Mouse (Mus musculus): ENCODE data around the gene Pde6g. TPM values are rescaled to one million over a fixed set of nuclear protein-coding genes. Genes with fewer than 3 reads are reported as not detected.

The Pde6g gene
- polyA plus RNA-seq, 1 experiment from 2014 or later: 0.32 TPM

DNA sequence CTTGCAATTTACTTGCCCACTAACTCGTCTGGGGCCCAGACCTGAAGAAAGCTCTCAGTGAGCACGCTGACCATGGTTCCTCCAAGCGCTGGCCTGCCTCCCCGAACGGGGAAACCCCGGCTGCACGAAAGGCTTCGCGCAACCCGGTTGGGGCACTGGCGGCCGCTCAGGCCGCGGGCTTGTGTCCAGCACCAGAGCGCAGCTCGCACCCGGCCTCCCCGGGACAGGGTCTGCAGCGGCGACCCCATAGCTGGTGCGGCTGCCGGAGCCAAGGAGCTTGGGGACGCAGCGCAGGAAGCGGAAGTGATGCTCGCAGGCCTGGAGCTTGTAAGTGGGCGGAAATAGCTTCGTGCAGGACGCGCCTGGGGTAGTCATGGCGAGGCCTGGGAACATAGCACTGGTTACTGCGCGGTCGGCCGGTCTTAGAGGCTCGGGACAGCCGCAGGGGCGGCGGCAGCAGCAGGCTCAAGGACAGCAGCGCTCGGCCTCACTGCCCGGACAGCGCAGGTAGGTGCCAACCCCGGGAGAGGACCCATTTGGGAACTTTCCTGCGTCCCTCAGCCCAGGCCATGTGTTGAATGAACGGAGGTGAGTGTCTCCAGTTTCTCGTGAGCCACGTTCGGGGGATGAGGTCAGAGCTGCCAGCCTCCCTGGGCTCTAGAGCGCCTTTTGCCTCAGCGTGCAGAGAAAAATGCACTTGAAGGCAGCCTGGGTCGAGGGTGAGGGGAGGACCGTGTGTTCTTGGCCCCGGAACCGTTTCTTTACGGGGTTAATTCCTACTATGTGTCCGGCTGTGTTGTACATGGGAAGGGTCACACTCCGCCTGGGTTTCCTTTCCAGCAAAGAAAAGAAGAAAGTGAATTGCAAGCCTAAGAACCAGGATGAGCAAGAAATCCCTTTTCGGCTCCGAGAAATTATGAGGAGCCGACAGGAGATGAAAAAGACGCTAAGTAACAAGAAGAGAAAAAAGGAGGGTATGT is 4.8 kb upstream of the Pde6g start, which contains the start of the genes Oxld1 and Ccdc137:
Gene Oxld1 (minus strand): TSS at position 297 of the 980 bp plus-strand sequence.
Gene Ccdc137 (plus strand): TSS at position 344 of the 980 bp plus-strand sequence.
- no peaks in the 10 kb centered on the region for H3K9me3 ChIP-seq (ENCODE audit: control insufficient read depth, low read length)
- H3K4me2 ChIP-seq (ENCODE audit: low read length): peak within 1 kb of the TSS; percentile 98
- no peaks in the 10 kb centered on the region for H3K27me3 ChIP-seq (replicated peaks; ENCODE audit: control insufficient read depth, insufficient read depth, low read length)
- peak within 1 kb of the TSS; percentile 97 for H3K4me3 ChIP-seq (replicated peaks; ENCODE audit: low read length)
- ATAC-seq: peak; percentile 96
- H3K9ac ChIP-seq (replicated peaks; ENCODE audit: low read depth, low read length): peak within 1 kb of the TSS; percentile 99
- peak within 1 kb of the TSS; percentile 80 for H3K27ac ChIP-seq (ENCODE audit: low read length)
- H3K4me1 ChIP-seq (replicated peaks; ENCODE audit: control insufficient read depth, insufficient read depth, low read length): peaks cover 22% of the 10 kb centered on the region
- H3K36me3 ChIP-seq (ENCODE audit: control insufficient read depth, insufficient read depth): peaks cover 10% of the 10 kb centered on the region
- 5% methylated on average over 62 of the region's 62 CpGs for WGBS

DNA sequence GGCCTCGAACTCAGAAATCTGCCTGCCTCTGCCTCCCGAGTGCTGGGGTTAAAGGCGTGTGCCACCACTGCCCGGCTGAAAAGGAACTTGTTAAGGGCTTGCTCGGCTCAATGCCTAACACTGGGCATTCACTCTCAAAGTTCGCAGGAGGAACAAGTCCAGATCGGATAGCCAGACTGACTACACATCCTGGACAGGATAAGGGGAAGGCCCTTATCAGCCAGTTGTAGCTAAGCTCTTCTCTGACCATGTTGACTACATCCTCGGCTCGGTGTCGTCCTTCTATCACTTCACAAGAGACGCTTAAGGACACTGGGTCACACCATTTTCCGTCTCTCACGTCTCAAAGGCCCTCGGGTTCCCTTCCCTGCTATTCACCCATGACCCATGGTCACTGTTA is 4.1 kb upstream of the Pde6g start:
- Histone ChIP-seq H3K9me3 (ENCODE audit: control insufficient read depth, low read length) (no peaks in the 10 kb centered on the region), H3K4me2 (ENCODE audit: low read length) (peak overlapping the region; percentile 98), H3K4me1 (replicated peaks; ENCODE audit: control insufficient read depth, insufficient read depth, low read length) (peaks cover 22% of the 10 kb centered on the region), H3K27ac (ENCODE audit: low read length) (peak overlapping the region; percentile 80), H3K36me3 (ENCODE audit: control insufficient read depth, insufficient read depth) (peaks cover 8% of the 10 kb centered on the region), H3K4me3 (replicated peaks; ENCODE audit: low read length) (peak overlapping the region; percentile 97), H3K27me3 (replicated peaks; ENCODE audit: control insufficient read depth, insufficient read depth, low read length) (no peaks in the 10 kb centered on the region), H3K9ac (replicated peaks; ENCODE audit: low read depth, low read length) (peak overlapping the region; percentile 99)
- WGBS: 36% methylated on average over 14 of the region's 14 CpGs
- ATAC-seq: no peak

DNA sequence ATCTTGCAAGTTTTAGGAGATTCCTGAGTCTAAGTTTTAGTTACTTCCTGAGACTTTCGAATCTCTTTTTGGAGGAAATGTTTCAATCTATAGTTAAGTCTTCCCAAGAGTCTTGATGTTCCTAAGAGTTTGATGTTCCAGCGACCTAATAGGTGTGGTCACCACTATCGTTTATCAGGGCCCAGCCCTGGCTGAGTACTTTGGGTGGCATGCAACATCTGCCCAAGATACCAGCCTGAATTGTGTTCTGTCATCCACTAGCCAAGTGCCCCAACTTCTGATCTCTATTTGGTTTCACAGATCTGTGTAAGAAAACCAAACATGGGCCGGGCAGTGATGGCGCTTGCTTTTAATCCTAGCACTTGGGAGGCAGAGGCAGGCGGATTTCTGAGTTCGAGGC is 2.1 kb upstream of the Pde6g start:
- H3K36me3 ChIP-seq (ENCODE audit: control insufficient read depth, insufficient read depth): no peaks in the 10 kb centered on the region
- 96% methylated on average over 7 of the region's 7 CpGs for WGBS
- no peak overlapping the region for H3K27ac ChIP-seq (ENCODE audit: low read length)
- H3K27me3 ChIP-seq (replicated peaks; ENCODE audit: control insufficient read depth, insufficient read depth, low read length): no peaks in the 10 kb centered on the region
- no peak overlapping the region for H3K4me3 ChIP-seq (replicated peaks; ENCODE audit: low read length)
- no peaks in the 10 kb centered on the region for H3K9me3 ChIP-seq (ENCODE audit: control insufficient read depth, low read length)
- H3K4me2 ChIP-seq (ENCODE audit: low read length): no peak overlapping the region
- no peak overlapping the region for H3K9ac ChIP-seq (replicated peaks; ENCODE audit: low read depth, low read length)
- ATAC-seq: no peak
- peaks cover 22% of the 10 kb centered on the region for H3K4me1 ChIP-seq (replicated peaks; ENCODE audit: control insufficient read depth, insufficient read depth, low read length)

DNA sequence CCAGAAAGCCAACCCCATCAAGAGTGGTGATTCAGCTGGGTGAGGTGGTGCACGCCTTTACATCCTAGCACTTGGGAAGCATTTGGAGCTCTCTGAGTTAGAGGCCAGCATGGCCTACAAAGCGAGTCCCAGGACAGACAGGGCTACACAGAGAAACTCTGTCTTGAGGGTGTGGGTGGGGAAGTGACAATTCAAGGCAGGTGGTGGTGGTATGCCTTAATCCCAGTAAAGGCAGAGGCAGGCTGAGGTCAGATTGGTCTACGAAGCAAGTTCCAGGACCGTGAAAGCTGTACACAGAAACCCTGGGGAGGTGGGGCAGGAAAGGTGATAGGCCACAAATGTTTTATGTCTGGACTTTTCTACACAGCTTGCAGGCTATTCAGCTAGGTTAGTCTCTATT is 1.7 kb upstream of the Pde6g start:
- Histone ChIP-seq H3K9ac (replicated peaks; ENCODE audit: low read depth, low read length) (no peak overlapping the region), H3K27me3 (replicated peaks; ENCODE audit: control insufficient read depth, insufficient read depth, low read length) (no peaks in the 10 kb centered on the region), H3K4me1 (replicated peaks; ENCODE audit: control insufficient read depth, insufficient read depth, low read length) (peaks cover 22% of the 10 kb centered on the region), H3K27ac (ENCODE audit: low read length) (no peak overlapping the region), H3K36me3 (ENCODE audit: control insufficient read depth, insufficient read depth) (no peaks in the 10 kb centered on the region), H3K4me3 (replicated peaks; ENCODE audit: low read length) (no peak overlapping the region), H3K4me2 (ENCODE audit: low read length) (no peak overlapping the region), H3K9me3 (ENCODE audit: control insufficient read depth, low read length) (no peaks in the 10 kb centered on the region)
- no peak for ATAC-seq
- 95% methylated on average over 4 of the region's 4 CpGs for WGBS

DNA sequence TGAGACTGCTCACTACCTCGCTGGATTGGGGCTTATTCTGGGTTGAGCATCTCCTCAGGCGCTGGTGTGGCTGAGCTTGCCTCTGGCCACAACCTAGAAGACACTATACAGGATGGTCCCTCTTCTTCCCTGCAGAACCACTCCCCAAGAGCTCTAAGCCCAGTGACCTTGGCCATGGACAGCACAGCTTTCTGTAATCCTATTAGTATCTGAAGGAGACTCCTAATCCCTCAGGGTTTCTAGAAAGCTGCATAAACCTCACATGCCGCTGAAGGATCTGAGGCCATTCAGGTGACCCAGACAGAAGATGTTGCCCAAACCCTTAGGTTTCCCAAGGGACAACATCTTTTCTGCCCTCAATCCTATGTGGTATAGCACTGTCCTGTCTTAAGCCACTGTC is 1.1 kb downstream of the Pde6g start:
- H3K27ac ChIP-seq (ENCODE audit: low read length): no peak overlapping the region
- H3K4me1 ChIP-seq (replicated peaks; ENCODE audit: control insufficient read depth, insufficient read depth, low read length): peaks cover 6% of the 10 kb centered on the region
- H3K9me3 ChIP-seq (ENCODE audit: control insufficient read depth, low read length): no peaks in the 10 kb centered on the region
- H3K4me3 ChIP-seq (replicated peaks; ENCODE audit: low read length): no peak overlapping the region
- H3K9ac ChIP-seq (replicated peaks; ENCODE audit: low read depth, low read length): no peak overlapping the region
- H3K4me2 ChIP-seq (ENCODE audit: low read length): no peak overlapping the region
- no peaks in the 10 kb centered on the region for H3K36me3 ChIP-seq (ENCODE audit: control insufficient read depth, insufficient read depth)
- H3K27me3 ChIP-seq (replicated peaks; ENCODE audit: control insufficient read depth, insufficient read depth, low read length): no peaks in the 10 kb centered on the region
- no peak for ATAC-seq
- WGBS: 58% methylated on average over 3 of the region's 3 CpGs

DNA sequence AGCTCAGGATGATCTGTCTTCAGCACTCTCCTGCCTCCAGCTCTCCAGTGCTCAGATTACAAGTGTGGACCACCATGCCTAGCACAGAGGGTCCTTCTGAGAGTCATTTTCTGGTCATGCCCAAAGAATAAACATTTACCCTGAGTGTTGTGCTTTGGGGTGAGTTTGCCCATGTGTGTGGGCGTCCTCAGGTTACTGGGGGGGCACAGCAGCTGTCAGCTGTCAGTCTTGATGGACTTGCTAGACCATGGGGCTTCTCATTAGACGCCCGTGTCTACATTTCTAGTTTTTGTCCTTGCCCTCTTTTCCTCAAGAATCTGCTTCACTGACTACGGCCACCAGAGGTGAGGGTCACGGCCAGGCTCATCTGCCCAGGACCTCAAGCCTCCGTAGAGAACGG is 6.1 kb downstream of the Pde6g start:
- ATAC-seq: no peak
- H3K4me2 ChIP-seq (ENCODE audit: low read length): no peak overlapping the region
- no peak overlapping the region for H3K4me3 ChIP-seq (replicated peaks; ENCODE audit: low read length)
- no peaks in the 10 kb centered on the region for H3K27me3 ChIP-seq (replicated peaks; ENCODE audit: control insufficient read depth, insufficient read depth, low read length)
- H3K27ac ChIP-seq (ENCODE audit: low read length): no peak overlapping the region
- H3K9me3 ChIP-seq (ENCODE audit: control insufficient read depth, low read length): no peaks in the 10 kb centered on the region
- H3K9ac ChIP-seq (replicated peaks; ENCODE audit: low read depth, low read length): no peak overlapping the region
- WGBS: 83% methylated on average over 7 of the region's 7 CpGs
- no peaks in the 10 kb centered on the region for H3K36me3 ChIP-seq (ENCODE audit: control insufficient read depth, insufficient read depth)
- H3K4me1 ChIP-seq (replicated peaks; ENCODE audit: control insufficient read depth, insufficient read depth, low read length): no peaks in the 10 kb centered on the region

DNA sequence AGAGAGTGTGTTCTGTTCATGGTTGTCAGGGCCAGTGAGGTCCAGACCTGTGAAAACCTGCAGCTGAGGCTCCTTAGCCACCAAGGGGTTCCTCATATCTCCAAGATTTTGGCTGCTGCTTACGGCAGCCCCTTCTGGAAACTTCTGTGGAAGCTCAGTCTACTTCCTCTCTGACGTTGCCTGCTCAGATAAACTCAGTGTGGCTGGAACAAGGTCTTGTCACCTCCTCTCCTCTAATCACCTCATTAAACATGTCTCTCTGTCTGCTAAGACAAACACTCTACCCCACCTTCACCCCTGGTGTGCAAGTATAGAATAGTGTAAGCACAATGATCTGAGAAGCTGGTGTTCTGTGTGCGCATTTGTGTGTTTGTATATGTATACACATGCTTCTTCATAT is 7.8 kb downstream of the Pde6g start:
- Histone ChIP-seq H3K4me2 (ENCODE audit: low read length) (no peak overlapping the region), H3K4me3 (replicated peaks; ENCODE audit: low read length) (no peak overlapping the region), H3K9ac (replicated peaks; ENCODE audit: low read depth, low read length) (no peak overlapping the region), H3K27ac (ENCODE audit: low read length) (no peak overlapping the region), H3K9me3 (ENCODE audit: control insufficient read depth, low read length) (no peaks in the 10 kb centered on the region), H3K27me3 (replicated peaks; ENCODE audit: control insufficient read depth, insufficient read depth, low read length) (no peaks in the 10 kb centered on the region), H3K36me3 (ENCODE audit: control insufficient read depth, insufficient read depth) (no peaks in the 10 kb centered on the region), H3K4me1 (replicated peaks; ENCODE audit: control insufficient read depth, insufficient read depth, low read length) (no peaks in the 10 kb centered on the region)
- 72% methylated on average over 3 of the region's 3 CpGs for WGBS
- ATAC-seq: no peak

DNA sequence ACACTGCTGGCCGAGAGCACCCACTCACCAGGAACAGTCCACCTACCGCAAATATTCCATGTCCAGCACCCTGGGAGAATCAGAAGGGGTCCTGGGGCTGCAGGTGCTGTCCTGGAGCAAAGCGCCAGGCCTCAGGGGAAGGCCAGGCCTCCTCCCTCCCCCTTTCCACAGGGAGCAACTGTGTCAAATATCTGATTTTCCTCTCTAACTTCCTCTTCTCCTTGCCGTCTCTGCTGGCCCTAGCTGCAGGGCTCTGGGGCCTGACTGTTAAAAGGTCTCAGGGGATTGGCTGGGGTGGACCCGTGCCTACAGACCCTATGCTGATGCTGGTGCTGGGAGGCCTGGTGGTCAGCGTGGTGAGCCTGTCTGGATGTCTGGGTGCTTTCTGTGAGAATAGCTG is 9.2 kb downstream of the Pde6g start:
- WGBS: 83% methylated on average over 6 of the region's 6 CpGs
- no peak overlapping the region for H3K9ac ChIP-seq (replicated peaks; ENCODE audit: low read depth, low read length)

DNA sequence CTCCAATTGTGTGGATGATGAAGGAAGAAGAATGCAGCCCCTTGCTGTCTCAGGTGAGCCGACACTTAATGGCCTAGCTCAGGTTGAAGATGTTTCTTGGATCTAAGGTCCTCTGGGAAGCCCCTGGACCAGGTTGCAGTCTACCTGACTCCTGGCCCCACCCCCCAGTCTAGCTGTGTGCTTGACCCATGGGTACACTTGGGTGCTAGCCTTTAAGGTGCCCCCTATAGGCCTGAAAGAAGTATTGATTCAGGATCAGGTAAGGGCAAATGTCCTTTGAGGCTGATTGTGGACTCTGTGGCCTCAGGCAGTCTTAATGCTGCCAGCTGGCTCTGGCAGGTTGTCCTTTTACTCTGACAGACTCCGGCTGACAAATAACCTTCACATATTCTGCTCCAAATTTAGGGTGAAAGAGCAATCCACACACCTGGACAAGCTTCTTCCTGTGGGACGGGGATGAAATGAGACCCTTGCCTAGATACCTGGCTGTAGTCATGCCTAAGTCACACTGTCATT is 10.5 kb downstream of the Pde6g start:
- Histone ChIP-seq H3K27ac (ENCODE audit: low read length) (no peak overlapping the region), H3K4me3 (replicated peaks; ENCODE audit: low read length) (no peak overlapping the region), H3K4me1 (replicated peaks; ENCODE audit: control insufficient read depth, insufficient read depth, low read length) (no peaks in the 10 kb centered on the region), H3K9ac (replicated peaks; ENCODE audit: low read depth, low read length) (no peak overlapping the region), H3K4me2 (ENCODE audit: low read length) (no peak overlapping the region), H3K27me3 (replicated peaks; ENCODE audit: control insufficient read depth, insufficient read depth, low read length) (no peaks in the 10 kb centered on the region), H3K9me3 (ENCODE audit: control insufficient read depth, low read length) (no peaks in the 10 kb centered on the region), H3K36me3 (ENCODE audit: control insufficient read depth, insufficient read depth) (no peaks in the 10 kb centered on the region)
- WGBS: 84% methylated on average over 3 of the region's 3 CpGs
- ATAC-seq: no peak

More for the DNA sequence above, 9.2 kb downstream of the Pde6g start:
- Histone ChIP-seq H3K36me3 (ENCODE audit: control insufficient read depth, insufficient read depth) (no peaks in the 10 kb centered on the region), H3K27ac (ENCODE audit: low read length) (no peak overlapping the region), H3K4me2 (ENCODE audit: low read length) (no peak overlapping the region), H3K27me3 (replicated peaks; ENCODE audit: control insufficient read depth, insufficient read depth, low read length) (no peaks in the 10 kb centered on the region), H3K9me3 (ENCODE audit: control insufficient read depth, low read length) (no peaks in the 10 kb centered on the region), H3K4me3 (replicated peaks; ENCODE audit: low read length) (no peak overlapping the region), H3K4me1 (replicated peaks; ENCODE audit: control insufficient read depth, insufficient read depth, low read length) (no peaks in the 10 kb centered on the region)
- no peak for ATAC-seq

Measured in forebrain, embryonic 16.5 days (tissue).